Mouse (Mus musculus): ENCODE results near the gene Ankrd55. TPM values are rescaled to one million over a fixed set of nuclear protein-coding genes. Genes with fewer than 3 reads are reported as not detected.

The Ankrd55 gene
- polyA plus RNA-seq, 2 experiments = 1.0 to 1.6 TPM

GRCm38 (mm10) chr13:112416410-112417162 is 128.3 kb downstream of the Ankrd55 start:
- Histone ChIP-seq H3K4me1 (ENCODE audit: control insufficient read depth, insufficient read depth, low read length) (peaks cover 16% of the 10 kb centered on the region), H3K4me3 (replicated peaks; ENCODE audit: low read length) (no peak overlapping the region), H3K27me3 (ENCODE audit: control insufficient read depth, insufficient read depth, low read length) (no peaks in the 10 kb centered on the region), H3K9ac (ENCODE audit: low read depth, low read length, severe bottlenecking) (no peak overlapping the region), H3K36me3 (ENCODE audit: control insufficient read depth, insufficient read depth, low read length) (no peaks in the 10 kb centered on the region), H3K4me2 (replicated peaks; ENCODE audit: low read depth, low read length, severe bottlenecking) (peak overlapping the region; percentile 22), H3K9me3 (ENCODE audit: control insufficient read depth, low read length) (no peaks in the 10 kb centered on the region), H3K27ac (replicated peaks; ENCODE audit: low read depth, low read length) (peak overlapping the region; percentile 56)
- TF ChIP-seq POLR2A (IDR thresholded peaks at IDR 0.05; ENCODE audit: borderline replicate concordance, extremely low read depth, insufficient read depth, insufficient read length) = no peak
- peak; percentile 75 for ATAC-seq (ENCODE audit: low FRiP score, low read depth)
- WGBS = 10% methylated on average over 8 of the region's 8 CpGs
- peak; percentile 54 for DNase-seq (ENCODE audit: low spot score)

- H3K36me3 ChIP-seq (ENCODE audit: control insufficient read depth, insufficient read depth, low read length) = no peaks in the 10 kb centered on the region
- H3K9ac ChIP-seq (ENCODE audit: low read depth, low read length, severe bottlenecking) = no peak overlapping the region
- no peak overlapping the region for H3K4me3 ChIP-seq (replicated peaks; ENCODE audit: low read length)
- H3K4me1 ChIP-seq (ENCODE audit: control insufficient read depth, insufficient read depth, low read length) = peaks cover 16% of the 10 kb centered on the region
- H3K27ac ChIP-seq (replicated peaks; ENCODE audit: low read depth, low read length) = peak overlapping the region; percentile 56
- H3K27me3 ChIP-seq (ENCODE audit: control insufficient read depth, insufficient read depth, low read length) = no peaks in the 10 kb centered on the region
- no peaks in the 10 kb centered on the region for H3K9me3 ChIP-seq (ENCODE audit: control insufficient read depth, low read length)
- ATAC-seq (ENCODE audit: low FRiP score, low read depth) (0 out of 2 replicates have a peak, but pooled peaks have one; percentile 12), DNase-seq (ENCODE audit: low spot score) (no peak)
- no peak overlapping the region for H3K4me2 ChIP-seq (replicated peaks; ENCODE audit: low read depth, low read length, severe bottlenecking)
- WGBS = 16% methylated on average over 4 of the region's 4 CpGs
- no peak for TF ChIP-seq POLR2A (IDR thresholded peaks at IDR 0.05; ENCODE audit: borderline replicate concordance, extremely low read depth, insufficient read depth, insufficient read length)
Measured at GRCm38 (mm10) chr13:112417163-112417523, 128.9 kb downstream of the Ankrd55 start.

- H3K4me1 ChIP-seq (ENCODE audit: control insufficient read depth, insufficient read depth, low read length) = peaks cover 16% of the 10 kb centered on the region
- no peak for ATAC-seq (ENCODE audit: low FRiP score, low read depth)
- DNase-seq (ENCODE audit: low spot score) = no peak
- no peak for TF ChIP-seq POLR2A (IDR thresholded peaks at IDR 0.05; ENCODE audit: borderline replicate concordance, extremely low read depth, insufficient read depth, insufficient read length)
- no peaks in the 10 kb centered on the region for H3K9me3 ChIP-seq (ENCODE audit: control insufficient read depth, low read length)
- H3K4me3 ChIP-seq (replicated peaks; ENCODE audit: low read length) = no peak overlapping the region
- no peaks in the 10 kb centered on the region for H3K36me3 ChIP-seq (ENCODE audit: control insufficient read depth, insufficient read depth, low read length)
- H3K27me3 ChIP-seq (ENCODE audit: control insufficient read depth, insufficient read depth, low read length) = no peaks in the 10 kb centered on the region
- no peak overlapping the region for H3K4me2 ChIP-seq (replicated peaks; ENCODE audit: low read depth, low read length, severe bottlenecking)
- WGBS = 63% methylated on average over 2 of the region's 2 CpGs
- H3K9ac ChIP-seq (ENCODE audit: low read depth, low read length, severe bottlenecking) = no peak overlapping the region
- H3K27ac ChIP-seq (replicated peaks; ENCODE audit: low read depth, low read length) = no peak overlapping the region
Measured at GRCm38 (mm10) chr13:112417861-112418423, 129.7 kb downstream of the Ankrd55 start.

- ATAC-seq (ENCODE audit: low FRiP score, low read depth) = no peak
Measured at GRCm38 (mm10) chr13:112418595-112418994, 130.3 kb downstream of the Ankrd55 start.

GRCm38 (mm10) chr13:112424212-112424611 is 136.0 kb downstream of the Ankrd55 start:
- DNase-seq (ENCODE audit: low spot score) (no peak), ATAC-seq (ENCODE audit: low FRiP score, low read depth) (no peak)
- no peak for TF ChIP-seq POLR2A (IDR thresholded peaks at IDR 0.05; ENCODE audit: borderline replicate concordance, extremely low read depth, insufficient read depth, insufficient read length)
- no peak overlapping the region for H3K4me3 ChIP-seq (replicated peaks; ENCODE audit: low read length)
- H3K4me2 ChIP-seq (replicated peaks; ENCODE audit: low read depth, low read length, severe bottlenecking) = no peak overlapping the region
- H3K9ac ChIP-seq (ENCODE audit: low read depth, low read length, severe bottlenecking) = no peak overlapping the region
- no peaks in the 10 kb centered on the region for H3K9me3 ChIP-seq (ENCODE audit: control insufficient read depth, low read length)
- WGBS = 90% methylated on average over 2 of the region's 2 CpGs
- H3K36me3 ChIP-seq (ENCODE audit: control insufficient read depth, insufficient read depth, low read length) = no peaks in the 10 kb centered on the region
- no peak overlapping the region for H3K27ac ChIP-seq (replicated peaks; ENCODE audit: low read depth, low read length)
- H3K4me1 ChIP-seq (ENCODE audit: control insufficient read depth, insufficient read depth, low read length) = no peaks in the 10 kb centered on the region
- H3K27me3 ChIP-seq (ENCODE audit: control insufficient read depth, insufficient read depth, low read length) = no peaks in the 10 kb centered on the region

More at GRCm38 (mm10) chr13:112418595-112418994, 130.3 kb downstream of the Ankrd55 start:
- H3K9me3 ChIP-seq (ENCODE audit: control insufficient read depth, low read length) = no peaks in the 10 kb centered on the region
- H3K9ac ChIP-seq (ENCODE audit: low read depth, low read length, severe bottlenecking) = no peak overlapping the region
- H3K4me2 ChIP-seq (replicated peaks; ENCODE audit: low read depth, low read length, severe bottlenecking) = no peak overlapping the region
- WGBS = 93% methylated on average over 4 of the region's 4 CpGs
- H3K27ac ChIP-seq (replicated peaks; ENCODE audit: low read depth, low read length) = no peak overlapping the region
- H3K4me1 ChIP-seq (ENCODE audit: control insufficient read depth, insufficient read depth, low read length) = peaks cover 16% of the 10 kb centered on the region
- no peak for DNase-seq (ENCODE audit: low spot score)
- H3K27me3 ChIP-seq (ENCODE audit: control insufficient read depth, insufficient read depth, low read length) = no peaks in the 10 kb centered on the region
- no peak for TF ChIP-seq POLR2A (IDR thresholded peaks at IDR 0.05; ENCODE audit: borderline replicate concordance, extremely low read depth, insufficient read depth, insufficient read length)
- H3K4me3 ChIP-seq (replicated peaks; ENCODE audit: low read length) = no peak overlapping the region
- no peaks in the 10 kb centered on the region for H3K36me3 ChIP-seq (ENCODE audit: control insufficient read depth, insufficient read depth, low read length)

Data from limb, embryonic 14.5 days (tissue).